Mouse (Mus musculus): ENCODE data around the gene Ptpn5. TPM values are rescaled to one million over a fixed set of nuclear protein-coding genes. Genes with fewer than 3 reads are reported as not detected.

Gene Ptpn5
- polyA plus RNA-seq, 1 experiment from 2014 or later: 162 TPM

DNA sequence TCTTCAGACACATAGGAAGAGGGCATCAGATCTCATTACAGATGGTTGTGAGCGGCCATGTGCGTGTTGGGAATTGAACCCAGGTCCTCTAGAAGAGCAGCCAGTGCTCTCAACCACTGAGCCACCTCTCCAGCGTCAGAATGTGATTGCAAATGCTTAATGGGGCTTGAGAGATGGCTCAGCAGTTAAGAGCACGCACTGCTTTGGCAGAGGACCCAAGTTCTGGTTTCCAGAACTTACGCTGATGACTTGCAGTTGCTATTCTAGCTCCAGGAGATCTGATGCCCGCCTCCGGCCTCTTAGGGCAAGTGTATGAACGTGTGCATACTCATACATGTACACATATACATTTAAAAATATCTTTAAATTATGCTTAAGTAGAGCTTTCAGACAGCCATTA, 98.1 kb downstream of the Ptpn5 start:
- no peak overlapping the region for H3K4me3 ChIP-seq (replicated peaks; ENCODE audit: low read length)
- H3K36me3 ChIP-seq (replicated peaks; ENCODE audit: control insufficient read depth, insufficient read depth): no peaks in the 10 kb centered on the region
- H3K4me2 ChIP-seq (replicated peaks): no peak overlapping the region
- no peaks in the 10 kb centered on the region for H3K9me3 ChIP-seq (ENCODE audit: control insufficient read depth, low read length)
- H3K9ac ChIP-seq: no peak overlapping the region
- H3K27me3 ChIP-seq (ENCODE audit: control insufficient read depth, insufficient read depth, low read length): no peaks in the 10 kb centered on the region
- 80% methylated on average over 8 of the region's 8 CpGs for WGBS
- no peak overlapping the region for H3K27ac ChIP-seq
- DNase-seq (ENCODE audit: low spot score) (no peak), ATAC-seq (ENCODE audit: low FRiP score) (no peak)
- H3K4me1 ChIP-seq (replicated peaks; ENCODE audit: control insufficient read depth, insufficient read depth, low read length): no peaks in the 10 kb centered on the region

DNA sequence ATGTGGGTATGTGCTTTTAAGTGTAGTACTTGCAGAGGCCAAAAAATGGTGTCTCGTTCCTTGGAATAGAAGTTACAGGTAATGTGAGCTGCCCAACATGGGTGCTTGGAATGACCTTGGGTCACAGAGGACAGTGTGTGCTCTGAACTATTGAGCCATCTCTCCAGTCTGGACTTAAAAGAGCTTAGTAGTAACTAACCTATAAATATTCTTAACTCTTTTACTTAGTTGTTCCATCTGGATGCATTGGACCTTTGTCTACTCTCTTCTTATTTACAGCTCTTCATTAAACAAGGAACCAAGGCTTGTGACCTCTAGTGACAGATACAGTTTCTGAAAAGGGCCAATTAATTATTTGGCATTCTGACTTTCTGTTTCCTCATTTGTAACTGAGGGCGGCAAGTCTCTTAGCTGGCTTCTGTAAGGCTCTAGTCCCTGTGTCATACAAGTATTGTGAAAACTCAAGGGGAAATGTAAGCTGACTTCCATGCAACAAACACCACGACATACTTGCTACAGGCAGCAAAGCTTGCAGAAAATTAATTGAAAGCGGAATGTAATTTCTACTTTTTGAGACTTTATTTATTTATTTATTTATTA, 98.6 kb downstream of the Ptpn5 start:
- Histone ChIP-seq H3K4me3 (replicated peaks; ENCODE audit: low read length) (no peak overlapping the region), H3K4me2 (replicated peaks) (no peak overlapping the region), H3K9ac (no peak overlapping the region), H3K27ac (no peak overlapping the region), H3K4me1 (replicated peaks; ENCODE audit: control insufficient read depth, insufficient read depth, low read length) (no peaks in the 10 kb centered on the region), H3K36me3 (replicated peaks; ENCODE audit: control insufficient read depth, insufficient read depth) (no peaks in the 10 kb centered on the region), H3K27me3 (ENCODE audit: control insufficient read depth, insufficient read depth, low read length) (no peaks in the 10 kb centered on the region), H3K9me3 (ENCODE audit: control insufficient read depth, low read length) (no peaks in the 10 kb centered on the region)
- DNase-seq (ENCODE audit: low spot score) (no peak), ATAC-seq (ENCODE audit: low FRiP score) (no peak)
- WGBS: 90% methylated on average over 4 of the region's 4 CpGs

DNA sequence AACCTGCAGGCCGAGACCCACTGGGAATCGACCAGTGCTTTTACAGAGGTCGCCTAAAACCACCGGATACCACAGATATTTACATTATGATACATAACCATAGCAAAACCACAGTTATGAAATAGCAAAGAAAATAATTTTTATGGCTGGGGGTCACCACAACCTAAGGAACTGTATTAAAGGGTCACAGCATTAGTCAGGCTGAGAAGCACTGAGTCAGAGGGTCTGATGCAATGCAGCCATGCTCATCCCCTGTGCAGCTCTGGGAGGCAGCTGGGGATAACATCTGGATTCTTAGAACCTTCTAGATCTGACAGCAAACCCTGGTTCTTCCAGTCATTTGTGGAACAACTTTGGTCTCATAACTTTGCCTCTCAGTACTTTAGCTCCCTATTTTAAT, 102.1 kb downstream of the Ptpn5 start:
- H3K4me3 ChIP-seq (replicated peaks; ENCODE audit: low read length): no peak overlapping the region
- H3K9me3 ChIP-seq (ENCODE audit: control insufficient read depth, low read length): no peaks in the 10 kb centered on the region
- no peaks in the 10 kb centered on the region for H3K4me1 ChIP-seq (replicated peaks; ENCODE audit: control insufficient read depth, insufficient read depth, low read length)
- ATAC-seq (ENCODE audit: low FRiP score) (no peak), DNase-seq (ENCODE audit: low spot score) (no peak)
- WGBS: 85% methylated on average over 4 of the region's 4 CpGs
- no peak overlapping the region for H3K4me2 ChIP-seq (replicated peaks)
- no peak overlapping the region for H3K9ac ChIP-seq
- no peaks in the 10 kb centered on the region for H3K27me3 ChIP-seq (ENCODE audit: control insufficient read depth, insufficient read depth, low read length)
- no peak overlapping the region for H3K27ac ChIP-seq
- no peaks in the 10 kb centered on the region for H3K36me3 ChIP-seq (replicated peaks; ENCODE audit: control insufficient read depth, insufficient read depth)

DNA sequence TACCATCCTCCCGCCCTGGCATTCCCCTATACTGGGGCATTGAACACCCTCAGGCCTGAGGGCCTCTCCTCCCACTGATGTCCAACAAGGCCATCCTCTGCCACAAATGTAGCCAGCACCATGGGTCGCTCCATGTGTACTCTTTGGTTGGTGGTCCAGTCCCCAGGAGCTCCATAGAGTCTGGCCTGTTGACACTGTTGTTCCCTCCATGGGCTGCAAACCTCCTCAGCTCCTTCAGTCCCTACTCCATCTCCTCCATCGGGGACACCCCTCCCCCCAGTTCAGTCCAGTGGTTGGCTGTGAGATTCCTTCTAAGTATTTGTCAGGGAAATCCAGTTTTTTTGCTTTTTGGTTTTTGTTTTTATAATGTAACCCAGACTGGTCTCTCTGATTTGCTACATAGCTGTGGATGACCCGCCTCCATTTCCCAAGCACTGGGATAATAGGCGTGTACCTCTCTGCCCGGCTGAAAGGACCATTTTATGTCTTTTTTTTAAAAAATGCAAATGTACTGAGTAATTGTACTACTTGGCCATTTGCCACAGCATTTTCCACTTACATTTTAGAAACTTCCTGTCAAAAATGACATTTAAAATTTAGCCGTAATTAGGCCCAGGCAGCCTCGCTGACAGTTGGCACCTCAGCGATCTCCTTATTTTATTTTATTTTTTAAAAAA, 102.8 kb downstream of the Ptpn5 start:
- WGBS: 81% methylated on average over 9 of the region's 9 CpGs
- no peak for DNase-seq (ENCODE audit: low spot score)

More for the DNA sequence above, 102.8 kb downstream of the Ptpn5 start:
- Histone ChIP-seq H3K9me3 (ENCODE audit: control insufficient read depth, low read length) (no peaks in the 10 kb centered on the region), H3K4me1 (replicated peaks; ENCODE audit: control insufficient read depth, insufficient read depth, low read length) (no peaks in the 10 kb centered on the region), H3K9ac (no peak overlapping the region), H3K27me3 (ENCODE audit: control insufficient read depth, insufficient read depth, low read length) (no peaks in the 10 kb centered on the region), H3K27ac (no peak overlapping the region), H3K4me3 (replicated peaks; ENCODE audit: low read length) (no peak overlapping the region), H3K36me3 (replicated peaks; ENCODE audit: control insufficient read depth, insufficient read depth) (no peaks in the 10 kb centered on the region), H3K4me2 (replicated peaks) (no peak overlapping the region)
- no peak for ATAC-seq (ENCODE audit: low FRiP score)

Small RNAs within 50 kb of the gene (microRNA-seq; reads per million reads assigned to microRNA genes)
- 0.48 reads per million for gene Mir7056

Other genes starting within 250 kb of the Ptpn5 start
- gene Tsg101, start 213.7 kb downstream of the Ptpn5 start, polyA plus RNA-seq (2014; fragmentation: Nextera tagmentation; extraction: Ambion mirVana): 362 and 374 TPM in 2 replicates
- 5.3 and 5.6 TPM in 2 replicates for gene Uevld, start 175.2 kb downstream of the Ptpn5 start, polyA plus RNA-seq (2014; fragmentation: Nextera tagmentation; extraction: Ambion mirVana)
- gene Gm9999, start 150.1 kb downstream of the Ptpn5 start, polyA plus RNA-seq (2014; fragmentation: Nextera tagmentation; extraction: Ambion mirVana): not detected in 2 replicates
- 7.7 and 8.0 TPM in 2 replicates for gene Spty2d1, start 125.3 kb downstream of the Ptpn5 start, polyA plus RNA-seq (2014; fragmentation: Nextera tagmentation; extraction: Ambion mirVana)
- 21.0 and 22.1 TPM in 2 replicates for gene Tmem86a, start 83.1 kb downstream of the Ptpn5 start, polyA plus RNA-seq (2014; fragmentation: Nextera tagmentation; extraction: Ambion mirVana)
- gene Mrgpra6, start 71.2 kb upstream of the Ptpn5 start, polyA plus RNA-seq (2014; fragmentation: Nextera tagmentation; extraction: Ambion mirVana): not detected in 2 replicates
- not detected in 2 replicates for gene Mrgpra9, start 119.2 kb upstream of the Ptpn5 start, polyA plus RNA-seq (2014; fragmentation: Nextera tagmentation; extraction: Ambion mirVana)
- not detected in 2 replicates for gene Mrgpra1, start 220.6 kb upstream of the Ptpn5 start, polyA plus RNA-seq (2014; fragmentation: Nextera tagmentation; extraction: Ambion mirVana)